Mouse (Mus musculus) limb, embryonic 12.5 days (tissue): ENCODE results near the gene Trim16. TPM values are rescaled to one million over a fixed set of nuclear protein-coding genes. Genes with fewer than 3 reads are reported as not detected.

Source experiments
- ATAC-seq: fragments of 200-750 bp; cut with Nextera tagmentation; 2 replicates; pipeline ENCODE4 v1.8.0; 2017; ENCODE audit warnings: low read depth, moderate TSS enrichment; ENCODE audit not compliant: insufficient number of reproducible peaks, insufficient read depth, low FRiP score, low TSS enrichment
- H3K27ac ChIP-seq: fragments of 300-500 bp; sonication (generic); 2 replicates; pipeline ENCODE4 v1.5.1; 2016; ENCODE audit warnings: mild to moderate bottlenecking, moderate library complexity
- H3K27me3 ChIP-seq: fragments of 300-500 bp; sonication (generic); 2 replicates; pipeline ENCODE4 v1.6.1; 2016; ENCODE audit warnings: mild to moderate bottlenecking, moderate library complexity
- H3K36me3 ChIP-seq: fragments of 300-500 bp; sonication (generic); 2 replicates; pipeline ENCODE4 v1.6.1; 2016; ENCODE audit warnings: mild to moderate bottlenecking, moderate library complexity
- H3K4me1 ChIP-seq: fragments of 300-500 bp; sonication (generic); replicated peaks from 2 replicates; pipeline ENCODE4 v1.6.1; 2016
- H3K4me2 ChIP-seq: fragments of 300-500 bp; sonication (generic); 2 replicates; pipeline ENCODE4 v1.6.1; 2016; ENCODE audit warnings: mild to moderate bottlenecking, moderate library complexity
- H3K4me3 ChIP-seq: fragments of 300-500 bp; sonication (generic); replicated peaks from 2 replicates; pipeline ENCODE4 v1.5.1; 2016; ENCODE audit warnings: mild to moderate bottlenecking
- H3K9ac ChIP-seq: fragments of 300-500 bp; sonication (generic); replicated peaks from 2 replicates; pipeline ENCODE4 v1.6.1; 2016; ENCODE audit warnings: mild to moderate bottlenecking, moderate library complexity
- H3K9me3 ChIP-seq: fragments of 300-500 bp; sonication (generic); 2 replicates; pipeline ENCODE4 v1.6.1; 2016; ENCODE audit warnings: mild to moderate bottlenecking, moderate library complexity
- WGBS: fragments of 180-500 bp; shearing (Covaris S2); methylation state at CpG from one replicate; pipeline ENCODE4 v1.1.7; 2016; 5-methylcytosine and 5-hydroxymethylcytosine counted together
- polyA plus RNA-seq: library from polyadenylated mRNA; unstranded; fragments of >200 nt; fragmentation: Nextera tagmentation; extraction: Ambion mirVana; gene quantifications from 2 replicates; pipeline ENCODE4 v1.2.1, GENCODE M21; 2016

Trim16 gene
- 8.3 and 10.1 TPM in 2 replicates for polyA plus RNA-seq

DNA sequence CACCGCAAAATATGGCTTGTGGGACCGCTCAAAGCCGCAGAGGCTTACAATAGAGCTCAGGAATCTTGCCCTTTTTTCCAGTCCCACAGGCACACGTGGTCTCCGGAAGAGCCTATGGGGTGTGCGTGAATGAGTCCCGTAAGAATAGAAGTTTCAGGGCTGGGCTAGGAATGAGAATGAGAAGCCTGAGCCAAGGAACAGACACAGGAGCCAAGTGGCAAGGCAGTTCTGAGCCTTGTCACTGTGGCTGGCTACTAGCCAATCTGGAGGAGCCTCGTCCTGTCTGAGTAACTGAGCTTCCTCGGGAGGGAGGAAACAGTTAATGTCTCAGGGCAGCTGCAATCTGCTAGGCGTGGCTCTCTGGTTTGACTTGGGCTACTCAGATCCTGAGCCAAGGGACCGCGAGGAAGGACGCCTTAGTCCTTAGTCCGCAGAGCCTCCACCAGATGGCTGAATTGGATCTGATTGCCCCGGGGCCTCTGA, at the start of gene Trim16:
Trim16 (plus strand) TSS at position 173 of the 483 bp plus-strand sequence.
- Histone ChIP-seq H3K27ac (peak within 1 kb of the TSS; percentile 66), H3K4me2 (peak within 1 kb of the TSS; percentile 69), H3K9me3 (no peaks in the 10 kb centered on the region), H3K9ac (peak within 1 kb of the TSS; percentile 58), H3K4me3 (peak within 1 kb of the TSS; percentile 44), H3K36me3 (no peaks in the 10 kb centered on the region), H3K27me3 (peaks cover 2% of the 10 kb centered on the region; the same call in 1 of the 2 replicates), H3K4me1 (peaks cover 39% of the 10 kb centered on the region)
- ATAC-seq: peak; percentile 61
- 14% methylated on average over 15 of the region's 15 CpGs for WGBS

DNA sequence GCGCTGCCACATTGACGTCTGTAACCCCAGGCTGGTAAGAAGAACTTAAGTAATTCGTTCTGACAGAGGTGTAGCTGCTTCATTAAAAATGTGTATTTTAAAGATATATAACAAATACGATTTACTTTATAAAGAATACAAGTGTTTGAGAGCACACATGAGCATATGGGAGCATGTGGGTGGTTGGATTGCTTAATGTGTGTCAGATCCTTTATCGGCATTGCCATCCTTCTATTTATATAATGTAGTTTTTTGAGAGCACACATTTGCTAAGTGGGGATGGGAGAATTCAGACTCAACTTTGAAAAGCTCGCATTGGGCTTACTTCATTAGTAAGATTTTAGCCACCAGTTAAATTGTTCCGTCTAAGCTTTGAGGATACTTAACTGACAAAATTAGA, 43.5 kb upstream of the Trim16 start:
- Histone ChIP-seq H3K27me3 (no peaks in the 10 kb centered on the region), H3K4me1 (no peaks in the 10 kb centered on the region), H3K4me2 (no peak overlapping the region), H3K36me3 (peaks cover 65% of the 10 kb centered on the region), H3K9ac (no peak overlapping the region), H3K4me3 (no peak overlapping the region), H3K9me3 (peaks cover 73% of the 10 kb centered on the region), H3K27ac (no peak overlapping the region)
- ATAC-seq: no peak
- 96% methylated on average over 7 of the region's 7 CpGs for WGBS

DNA sequence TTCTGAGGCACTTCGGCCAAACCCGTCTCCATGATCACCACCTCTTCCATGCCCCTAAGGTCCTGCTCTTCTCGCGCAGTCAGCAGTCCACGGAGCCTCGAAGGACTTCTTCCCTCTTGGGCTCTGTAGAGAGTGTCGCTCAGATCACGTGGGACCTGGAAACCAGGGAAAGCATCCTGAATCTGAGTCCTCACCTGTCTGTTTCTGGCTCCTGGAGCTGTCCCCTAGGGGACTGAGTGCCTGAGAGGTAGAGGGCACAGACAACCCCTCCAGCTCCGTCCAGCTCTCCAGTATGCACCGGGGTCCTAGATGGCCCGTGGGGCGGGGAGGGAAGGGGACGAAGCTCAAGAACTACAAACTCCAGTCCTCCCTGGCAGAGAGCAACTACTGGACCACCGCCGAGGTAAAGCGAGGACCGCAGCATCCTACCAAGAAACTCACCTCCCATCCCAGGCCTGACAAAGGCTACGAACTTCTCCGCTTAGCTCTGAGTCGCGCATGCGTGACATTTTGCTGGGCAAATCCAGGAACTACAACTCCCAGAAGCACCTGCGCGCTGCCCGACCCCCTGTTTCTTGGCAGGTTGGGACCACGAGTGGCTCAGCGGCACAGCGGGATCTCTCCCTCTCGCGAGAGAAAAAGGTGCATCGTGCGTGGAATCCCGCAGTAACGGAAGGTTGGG, 31.0 kb upstream of the Trim16 start, which contains the start of gene Zfp286:
Zfp286 (minus strand) TSS at position 528 of the 682 bp plus-strand sequence.
- H3K4me2 ChIP-seq: peak within 1 kb of the TSS; percentile 70

DNA sequence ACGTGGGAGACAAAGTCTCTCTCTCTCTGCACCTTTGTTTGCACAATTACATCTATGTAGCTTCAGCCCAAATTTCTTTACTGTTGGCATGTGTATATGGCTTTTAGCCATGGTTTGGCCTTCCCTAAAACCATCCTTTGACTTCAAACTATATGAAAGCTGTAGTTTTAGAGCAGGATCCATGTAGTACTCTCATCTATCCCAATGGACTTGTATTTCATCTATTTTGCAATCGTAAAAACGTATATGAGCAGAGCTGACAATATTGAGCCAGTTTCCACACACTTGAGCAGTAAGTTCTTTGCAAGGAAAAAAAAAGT, 30.5 kb upstream of the Trim16 start:
- Histone ChIP-seq H3K9ac (no peak overlapping the region; the same call in 1 of the 2 replicates), H3K9me3 (peaks cover 4% of the 10 kb centered on the region), H3K36me3 (peaks cover 30% of the 10 kb centered on the region), H3K4me1 (peaks cover 7% of the 10 kb centered on the region; the same call in 1 of the 2 replicates), H3K27ac (no peak overlapping the region), H3K4me3 (peak overlapping the region; percentile 62), H3K4me2 (peak overlapping the region; percentile 70), H3K27me3 (no peaks in the 10 kb centered on the region)
- WGBS: 56% methylated on average over 3 of the region's 3 CpGs
- ATAC-seq: no peak

More for the DNA sequence above, 31.0 kb upstream of the Trim16 start, which contains the start of gene Zfp286:
- 5% methylated on average over 34 of the region's 34 CpGs for whole genome bisulfite sequencing
- Histone ChIP-seq H3K4me1 (peaks cover 7% of the 10 kb centered on the region; the same call in 1 of the 2 replicates), H3K36me3 (peaks cover 35% of the 10 kb centered on the region), H3K27me3 (no peaks in the 10 kb centered on the region), H3K9me3 (peaks cover 4% of the 10 kb centered on the region), H3K9ac (peak within 1 kb of the TSS; percentile 81), H3K4me3 (peak within 1 kb of the TSS; percentile 62), H3K27ac (peak within 1 kb of the TSS; percentile 57; the same call in 1 of the 2 replicates)
- peak; percentile 91 for ATAC-seq

DNA sequence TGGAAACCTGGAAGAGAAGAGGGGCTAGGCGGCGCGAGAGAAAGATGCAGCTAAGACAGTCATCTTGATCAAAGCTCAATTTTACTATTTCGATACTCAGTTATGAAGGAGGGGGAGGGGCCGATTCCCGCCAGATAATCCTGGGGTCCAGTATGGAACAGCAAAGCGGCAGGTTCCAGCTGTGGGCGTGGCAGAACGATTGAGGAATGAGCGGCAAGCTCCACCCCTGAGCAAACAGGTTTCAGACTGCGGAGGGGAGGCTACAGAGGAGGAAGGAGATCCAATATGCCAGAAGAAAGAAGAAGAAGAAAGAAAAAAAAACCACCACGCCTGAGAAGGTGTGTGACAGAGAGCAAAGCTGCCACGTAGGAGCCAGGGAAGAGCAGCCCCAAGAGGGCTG, 15.9 kb upstream of the Trim16 start:
- peaks cover 9% of the 10 kb centered on the region; the same call in 1 of the 2 replicates for H3K9me3 ChIP-seq
- 58% methylated on average over 13 of the region's 13 CpGs for WGBS
- H3K4me1 ChIP-seq: no peaks in the 10 kb centered on the region
- no peak overlapping the region for H3K4me2 ChIP-seq
- no peak for ATAC-seq
- H3K4me3 ChIP-seq: no peak overlapping the region
- H3K27ac ChIP-seq: no peak overlapping the region
- H3K36me3 ChIP-seq: no peaks in the 10 kb centered on the region
- no peak overlapping the region for H3K9ac ChIP-seq
- H3K27me3 ChIP-seq: no peaks in the 10 kb centered on the region

DNA sequence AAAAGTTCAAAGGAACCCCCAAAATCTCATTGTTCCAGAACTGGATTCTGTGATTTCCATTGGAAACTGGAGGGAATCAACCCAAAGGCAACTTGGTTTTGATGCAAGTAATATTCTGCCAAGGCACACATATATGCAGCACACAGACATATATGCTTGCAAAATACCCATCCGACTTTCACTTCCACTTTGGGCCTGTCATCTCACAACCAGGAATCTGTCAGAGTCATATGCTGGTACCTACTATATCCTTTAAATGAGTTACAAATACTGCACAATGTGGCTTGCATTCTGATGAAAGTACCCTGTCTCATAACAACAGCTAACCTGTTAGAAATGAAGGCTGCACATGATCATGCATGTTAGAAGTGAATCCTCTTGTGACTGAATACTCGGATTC, 12.1 kb upstream of the Trim16 start:
- ATAC-seq: no peak
- Histone ChIP-seq H3K4me3 (no peak overlapping the region), H3K36me3 (no peaks in the 10 kb centered on the region), H3K27ac (no peak overlapping the region), H3K9ac (no peak overlapping the region), H3K4me2 (no peak overlapping the region), H3K4me1 (no peaks in the 10 kb centered on the region), H3K9me3 (peaks cover 7% of the 10 kb centered on the region; the same call in 1 of the 2 replicates), H3K27me3 (no peaks in the 10 kb centered on the region)
- WGBS: 83% methylated on average over 2 of the region's 2 CpGs

DNA sequence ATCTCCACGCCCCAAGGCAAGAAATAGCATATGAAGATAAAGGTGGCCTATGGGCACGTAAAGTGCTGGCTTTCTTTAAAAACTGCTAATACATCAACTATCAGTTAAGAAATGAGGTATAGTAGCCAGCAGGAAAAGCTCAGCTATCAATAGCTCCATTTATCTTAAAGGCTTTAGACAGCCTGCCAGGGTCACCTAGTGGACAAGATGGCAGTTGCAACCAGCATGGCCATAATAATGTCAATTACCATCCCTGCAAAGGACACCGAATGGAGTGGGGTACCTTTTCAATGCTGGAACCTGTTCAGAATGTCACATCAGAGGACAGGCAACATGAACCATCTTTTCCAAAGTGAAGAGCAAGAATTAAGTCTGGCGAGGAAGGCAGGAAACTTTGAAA, 10.8 kb upstream of the Trim16 start:
- H3K9me3 ChIP-seq: peaks cover 7% of the 10 kb centered on the region; the same call in 1 of the 2 replicates
- no peak overlapping the region for H3K4me3 ChIP-seq
- H3K27me3 ChIP-seq: no peaks in the 10 kb centered on the region
- no peak overlapping the region for H3K27ac ChIP-seq
- 66% methylated on average over 4 of the region's 4 CpGs for WGBS
- no peak overlapping the region for H3K4me2 ChIP-seq
- no peak for ATAC-seq
- no peaks in the 10 kb centered on the region for H3K4me1 ChIP-seq
- no peak overlapping the region for H3K9ac ChIP-seq
- no peaks in the 10 kb centered on the region for H3K36me3 ChIP-seq

DNA sequence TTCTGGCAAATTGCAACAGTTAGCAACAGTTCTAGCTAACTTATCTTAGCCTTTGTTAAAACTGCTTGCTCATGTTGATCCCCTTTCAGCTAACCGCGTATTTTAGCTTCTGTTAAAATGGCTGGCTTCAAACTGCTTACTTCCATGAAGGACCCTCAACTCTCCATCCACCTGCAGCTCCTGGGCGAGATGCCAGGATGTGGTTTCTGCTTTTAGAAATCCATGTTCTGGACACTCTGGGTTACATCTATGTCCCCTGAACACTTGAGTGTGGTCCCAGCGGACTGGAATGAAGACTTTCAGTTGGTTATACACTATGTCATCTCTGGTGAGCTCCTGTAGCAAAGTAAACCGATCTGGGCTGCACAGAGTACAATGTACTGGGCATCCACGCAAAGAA, 7.8 kb upstream of the Trim16 start:
- Histone ChIP-seq H3K4me2 (no peak overlapping the region), H3K4me3 (no peak overlapping the region), H3K36me3 (no peaks in the 10 kb centered on the region), H3K9me3 (no peaks in the 10 kb centered on the region), H3K9ac (no peak overlapping the region), H3K27ac (no peak overlapping the region), H3K4me1 (0 out of 2 replicates have a peak, but pooled peaks cover 5% of the 10 kb centered on the region), H3K27me3 (no peaks in the 10 kb centered on the region)
- ATAC-seq: no peak
- 89% methylated on average over 6 of the region's 6 CpGs for WGBS

DNA sequence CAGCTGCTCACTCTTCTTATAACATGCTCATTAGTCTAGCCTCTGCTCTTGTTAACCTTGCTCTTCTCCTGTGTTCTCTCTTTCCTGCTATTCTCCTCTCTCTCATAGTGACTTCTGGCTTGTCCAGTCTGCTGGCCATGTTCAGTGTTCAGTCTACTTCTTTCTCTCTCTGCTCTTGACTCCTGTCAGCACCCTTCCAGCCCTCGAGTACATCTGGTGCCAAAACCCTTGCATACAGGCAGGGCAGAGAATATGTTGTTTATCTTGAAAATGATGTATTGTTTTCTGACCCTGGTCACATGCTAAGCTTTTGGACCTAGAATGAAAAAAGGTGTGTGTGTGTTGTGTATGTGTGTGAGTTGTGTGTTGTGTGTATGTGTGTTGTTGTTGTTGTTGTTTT, 6.5 kb upstream of the Trim16 start:
- ATAC-seq: no peak
- H3K4me1 ChIP-seq: 0 out of 2 replicates have a peak, but pooled peaks cover 5% of the 10 kb centered on the region
- no peaks in the 10 kb centered on the region for H3K9me3 ChIP-seq
- WGBS: 54% methylated on average over 1 of the region's 1 CpGs
- H3K4me2 ChIP-seq: no peak overlapping the region
- H3K36me3 ChIP-seq: no peaks in the 10 kb centered on the region
- no peak overlapping the region for H3K4me3 ChIP-seq
- H3K27me3 ChIP-seq: no peaks in the 10 kb centered on the region
- no peak overlapping the region for H3K9ac ChIP-seq
- H3K27ac ChIP-seq: no peak overlapping the region

DNA sequence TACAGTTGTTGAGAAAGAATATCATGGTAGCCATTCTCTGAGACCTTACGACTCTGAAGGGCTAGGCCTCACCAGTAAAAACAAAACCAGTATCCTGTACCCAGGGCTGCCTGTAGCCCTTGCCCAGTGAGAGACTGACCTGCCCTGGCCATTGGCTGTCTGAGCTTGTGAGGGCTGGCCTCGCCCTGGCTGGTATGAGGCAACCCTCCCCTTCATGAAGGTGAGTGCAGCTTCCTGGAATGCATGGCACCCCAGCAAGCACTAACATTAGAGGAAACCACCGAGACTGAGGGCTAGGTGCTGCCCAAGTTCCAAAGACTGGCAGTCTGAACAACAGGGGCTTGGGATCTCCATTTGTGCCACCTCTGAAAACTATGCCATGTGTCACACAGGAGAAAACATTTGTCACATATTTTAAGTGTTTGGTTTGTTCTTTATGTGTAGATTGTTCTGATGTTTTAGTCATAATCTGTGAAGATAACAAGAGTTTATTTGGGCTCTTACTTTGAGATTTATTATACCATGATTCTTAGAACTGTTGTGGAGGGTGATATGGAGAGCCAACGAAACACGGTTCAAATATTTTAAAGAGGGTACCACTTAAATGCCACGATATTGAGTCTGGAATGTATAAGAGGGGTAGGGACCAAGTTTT, 5.9 kb upstream of the Trim16 start:
- H3K27me3 ChIP-seq: no peaks in the 10 kb centered on the region
- H3K9ac ChIP-seq: no peak overlapping the region
- H3K4me3 ChIP-seq: no peak overlapping the region
- H3K27ac ChIP-seq: no peak overlapping the region
- no peak overlapping the region for H3K4me2 ChIP-seq
- ATAC-seq: no peak
- no peaks in the 10 kb centered on the region for H3K36me3 ChIP-seq
- 73% methylated on average over 6 of the region's 6 CpGs for WGBS
- 0 out of 2 replicates have a peak, but pooled peaks cover 5% of the 10 kb centered on the region for H3K4me1 ChIP-seq
- no peaks in the 10 kb centered on the region for H3K9me3 ChIP-seq

DNA sequence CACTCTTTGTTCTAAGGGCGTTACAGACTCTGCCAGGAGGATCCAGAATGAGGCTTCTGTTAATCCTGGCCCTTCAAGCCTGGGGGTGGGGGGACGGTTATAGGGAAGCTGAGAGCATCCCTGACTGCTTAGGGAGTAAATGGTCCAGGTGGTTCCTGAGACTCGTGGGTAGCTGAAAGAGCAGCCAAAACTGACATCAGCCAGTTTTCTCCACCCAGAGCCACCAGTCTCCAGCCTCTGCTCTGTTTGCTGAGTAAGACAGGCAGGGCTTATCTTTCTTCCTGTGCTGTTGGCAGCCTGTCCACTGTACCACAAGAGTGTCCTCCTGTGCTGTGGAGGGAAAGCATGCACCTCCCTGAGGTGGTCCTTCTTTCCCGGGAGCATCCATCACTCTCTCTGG, 5.4 kb upstream of the Trim16 start:
- Histone ChIP-seq H3K4me1 (peaks cover 8% of the 10 kb centered on the region; the same call in 1 of the 2 replicates), H3K9ac (no peak overlapping the region), H3K27me3 (no peaks in the 10 kb centered on the region), H3K36me3 (no peaks in the 10 kb centered on the region), H3K27ac (no peak overlapping the region), H3K4me2 (no peak overlapping the region), H3K4me3 (no peak overlapping the region), H3K9me3 (no peaks in the 10 kb centered on the region)
- ATAC-seq: no peak
- WGBS: 62% methylated on average over 4 of the region's 4 CpGs
